Mouse (Mus musculus): Measurements from ENCODE around the gene Rnf186.

The Rnf186 gene
- long read RNA-seq, experiment 1: 0 reads
- long read RNA-seq, experiment 2: 0 reads

DNA sequence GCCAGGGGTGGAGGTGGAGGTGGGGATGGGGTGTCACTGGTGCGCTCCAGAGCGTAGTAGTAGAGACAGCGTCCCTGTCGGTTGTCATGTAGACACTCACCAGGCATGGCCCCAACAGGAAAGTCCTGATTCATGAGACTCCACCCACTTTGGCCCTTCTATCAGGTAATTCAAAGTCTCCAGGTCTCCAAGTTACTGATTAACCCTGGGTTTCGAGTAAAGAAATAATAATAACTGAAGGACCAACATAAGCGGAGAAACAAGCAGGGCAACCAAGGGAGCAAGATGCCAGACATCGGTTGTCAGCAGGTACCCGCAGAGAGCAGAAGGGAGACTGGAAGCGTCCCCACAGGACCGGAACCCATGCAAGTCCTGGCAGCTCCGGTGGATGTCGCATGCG is at the start of gene Rnf186:
Gene Rnf186 (plus strand): TSS at position 247 of the 400 bp plus-strand sequence.
- intact Hi-C loops (cut with DNase I): no loop called here

DNA sequence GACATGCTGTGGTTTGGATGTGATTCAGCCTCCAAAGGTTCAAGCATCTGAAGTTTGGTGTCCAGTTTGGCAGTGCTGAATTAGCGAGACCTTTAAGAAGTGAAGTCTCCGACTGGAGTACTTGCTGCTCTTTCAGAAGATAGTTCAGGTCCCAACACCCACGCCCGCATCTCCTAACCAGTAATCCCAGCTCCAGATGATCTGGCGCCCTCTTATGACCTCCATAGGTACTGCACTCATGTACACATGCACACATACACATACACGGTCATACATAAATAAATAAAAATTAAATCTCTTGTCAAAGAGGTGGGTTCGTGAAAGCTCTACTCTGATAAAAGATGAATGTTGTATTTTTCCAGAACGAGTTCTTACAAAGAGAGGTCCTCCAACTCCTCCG is 49.6 kb upstream of the Rnf186 start:
- intact Hi-C loops (cut with DNase I): no loop called here

DNA sequence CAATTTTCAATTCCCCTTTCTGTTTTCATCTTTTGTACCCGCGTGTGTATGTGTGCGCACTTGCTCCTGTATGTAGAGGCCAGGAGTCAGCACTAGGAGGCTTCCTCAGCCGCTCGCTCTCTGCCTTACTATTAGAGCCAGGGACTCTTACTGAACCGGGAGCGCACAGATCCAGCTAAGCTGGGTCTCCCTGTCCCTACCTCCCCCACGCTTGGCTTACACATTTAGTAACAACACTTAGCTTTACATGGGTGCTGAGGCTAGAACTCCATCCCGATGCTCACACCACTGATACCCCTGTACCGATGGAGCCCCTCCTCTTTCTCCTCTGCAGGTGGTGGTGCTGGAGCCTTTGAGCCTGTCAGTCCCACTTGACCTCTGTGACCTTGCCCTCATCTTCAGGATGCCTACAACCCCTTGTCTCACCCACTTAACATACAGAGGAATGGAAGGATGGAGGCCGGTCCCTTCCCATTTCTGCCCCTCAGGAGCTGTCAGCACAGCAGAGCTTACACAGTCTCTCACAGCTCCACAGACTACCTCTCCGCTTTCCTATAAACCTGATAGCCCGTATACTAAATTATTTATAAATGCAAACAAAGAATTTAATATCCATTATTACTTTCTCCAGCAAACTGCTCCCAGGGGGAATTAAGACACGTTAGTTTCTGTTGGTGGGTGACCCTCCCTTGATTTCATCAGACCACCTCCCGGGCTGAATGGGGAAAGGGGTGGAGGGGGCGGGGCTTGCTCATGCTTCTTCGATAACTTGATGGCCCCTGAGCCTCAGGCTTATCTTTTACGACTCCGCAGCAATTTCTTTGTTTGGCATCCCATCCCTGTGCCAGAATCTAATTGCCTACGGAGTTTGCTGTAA is 45.4 kb upstream of the Rnf186 start:
- intact Hi-C loops (cut with DNase I): loop anchor here (2.0 to 5.0 kb wide), 2 partner anchors 81 to 157 kb away; no protein-coding TSS in a partner anchor

DNA sequence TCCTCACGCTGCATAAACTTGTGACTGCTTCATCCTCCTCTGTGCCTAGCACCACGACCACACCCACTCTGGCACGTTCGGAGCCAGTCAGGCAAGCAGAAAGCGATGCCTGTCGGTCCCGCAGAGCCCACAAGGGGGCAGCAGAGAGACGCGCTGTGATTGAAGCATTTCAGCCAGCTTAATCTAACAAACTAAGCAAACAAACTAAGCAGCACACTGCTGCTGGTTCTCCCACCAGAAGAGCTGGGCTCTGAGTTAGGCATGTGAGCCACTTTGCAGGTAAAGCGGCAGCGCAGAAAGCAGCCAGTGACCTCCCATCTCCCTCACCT is 44.8 kb upstream of the Rnf186 start:
- intact Hi-C loops (cut with DNase I): loop anchor here (2.0 to 5.0 kb wide), 2 partner anchors 80 to 157 kb away; no protein-coding TSS in a partner anchor

DNA sequence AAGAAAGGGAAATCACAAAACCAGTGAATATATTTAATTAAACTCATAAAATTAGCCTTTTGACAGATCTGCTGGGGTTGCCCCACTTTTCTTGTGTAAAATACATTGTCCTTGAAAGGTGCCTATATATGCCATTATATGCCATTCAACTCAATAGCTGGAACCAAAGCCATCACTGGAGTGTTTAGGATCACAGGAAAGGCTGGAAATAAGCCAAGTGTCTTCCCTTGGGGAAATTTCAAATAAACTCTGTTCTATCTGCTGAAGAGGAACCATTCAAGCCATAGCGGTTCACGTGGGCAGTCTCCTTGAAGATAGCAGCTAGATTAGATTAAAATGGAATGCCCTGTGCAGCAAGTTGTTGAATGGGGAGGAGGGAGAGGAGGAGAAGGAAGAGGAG is 41.4 kb upstream of the Rnf186 start:
- intact Hi-C loops (cut with DNase I): no loop called here

DNA sequence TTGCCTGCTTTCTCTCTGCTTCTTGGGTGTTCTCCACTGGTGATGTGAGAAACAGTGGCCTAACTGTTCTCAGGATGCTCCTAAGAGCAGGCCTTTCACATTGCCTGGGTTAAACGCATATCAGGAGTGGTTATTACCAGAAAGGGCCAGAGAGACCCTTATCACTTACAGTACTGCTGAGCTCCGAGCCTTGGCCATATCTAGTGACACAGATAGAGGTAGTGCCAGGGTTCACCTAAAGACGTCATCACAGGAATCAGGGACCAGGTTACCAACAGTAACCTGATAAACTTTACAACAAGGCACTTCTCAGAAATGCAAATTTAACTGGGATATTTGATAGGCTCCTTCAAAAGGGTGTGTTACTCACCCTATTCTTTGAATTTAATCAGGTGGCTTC is 33.0 kb upstream of the Rnf186 start:
- intact Hi-C loops (cut with DNase I): no loop called here

DNA sequence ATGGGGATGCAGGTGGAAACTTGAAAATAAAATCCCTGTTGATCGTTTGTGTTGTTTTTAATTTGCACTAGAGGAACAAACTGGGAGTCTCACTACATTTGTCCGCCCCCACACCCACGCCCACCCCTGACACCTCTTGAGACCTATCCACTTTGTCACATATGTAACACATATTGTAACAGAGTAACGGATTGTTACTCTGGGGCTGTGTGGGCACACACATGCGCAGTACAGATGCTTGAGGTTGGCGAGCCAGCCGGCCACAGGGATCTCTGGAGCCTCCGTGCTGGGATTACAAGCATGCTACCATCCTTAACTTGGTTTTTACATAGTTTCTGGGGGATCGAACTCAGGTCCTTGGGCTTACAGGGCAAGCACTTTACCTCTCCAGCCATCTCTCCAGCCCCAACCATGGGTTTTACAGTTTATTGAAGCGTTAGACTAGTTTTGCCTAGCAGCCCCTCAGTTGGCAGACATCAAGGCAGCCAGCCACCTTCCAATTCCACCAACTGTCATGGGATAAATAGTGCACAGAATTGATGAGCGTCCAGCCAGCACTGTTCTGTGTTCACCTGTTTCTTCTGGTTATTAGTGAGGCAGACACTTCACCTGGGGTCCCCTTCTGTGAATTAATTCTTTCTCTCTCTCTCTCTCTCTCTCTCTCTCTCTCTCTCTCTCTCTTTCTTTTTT is 32.3 kb upstream of the Rnf186 start:
- intact Hi-C loops (cut with DNase I): no loop called here

DNA sequence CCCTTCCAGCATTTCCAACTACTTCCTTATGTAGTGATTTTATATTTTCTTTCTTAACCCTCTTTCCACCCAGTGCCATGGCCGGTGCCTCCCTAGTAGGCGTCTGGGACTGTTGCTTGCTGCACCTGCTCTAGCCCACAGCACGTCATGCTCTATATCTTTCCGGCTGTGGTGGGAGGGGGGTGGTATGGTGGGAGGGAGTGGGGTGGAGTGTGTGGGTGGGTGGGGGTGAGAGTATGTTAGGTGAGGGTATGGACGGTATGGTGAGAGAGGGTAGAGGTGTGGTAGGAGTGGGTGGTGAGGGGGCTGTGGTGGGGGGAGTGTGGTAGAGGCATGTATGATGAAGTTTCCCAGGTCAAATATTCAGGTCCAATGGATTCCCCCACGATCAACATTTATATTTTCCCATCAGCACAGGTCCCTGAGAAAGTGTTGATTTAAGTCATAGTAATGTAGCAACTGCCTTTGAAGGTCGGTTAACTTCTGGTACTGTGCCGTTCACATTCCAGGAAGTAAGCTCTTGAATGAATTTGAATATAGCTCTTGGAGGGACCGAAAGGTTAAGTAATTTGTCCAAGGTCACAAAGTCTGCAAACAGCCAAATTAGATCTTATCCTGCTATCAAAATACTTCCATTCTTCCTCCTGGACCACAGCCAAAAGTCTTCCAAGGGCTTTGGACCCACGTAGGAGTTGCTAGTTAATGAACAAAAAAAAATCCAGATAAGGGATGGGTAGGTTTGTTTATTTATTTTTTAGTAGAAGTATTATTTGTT is 28.2 kb upstream of the Rnf186 start:
- intact Hi-C loops (cut with DNase I): no loop called here

DNA sequence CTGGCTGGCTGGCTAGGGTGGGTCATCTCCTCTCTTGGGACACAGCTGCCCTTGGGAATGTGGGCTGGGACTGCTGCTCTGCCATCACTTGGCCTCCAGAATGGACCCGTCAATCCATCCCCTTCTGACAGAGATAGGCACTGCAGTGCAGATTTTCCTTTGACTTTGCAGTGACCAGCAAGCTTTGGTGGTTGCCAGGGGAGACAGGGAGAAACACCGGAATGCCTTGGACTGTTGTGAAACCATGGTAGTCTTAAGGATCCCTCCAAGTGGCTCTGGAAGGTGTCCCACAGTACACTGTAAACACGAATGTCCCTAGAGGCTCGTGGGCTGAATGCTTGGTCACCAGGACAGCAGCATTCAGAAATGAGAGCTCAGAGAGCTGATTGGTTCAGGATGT is 27.4 kb upstream of the Rnf186 start:
- intact Hi-C loops (cut with DNase I): no loop called here

DNA sequence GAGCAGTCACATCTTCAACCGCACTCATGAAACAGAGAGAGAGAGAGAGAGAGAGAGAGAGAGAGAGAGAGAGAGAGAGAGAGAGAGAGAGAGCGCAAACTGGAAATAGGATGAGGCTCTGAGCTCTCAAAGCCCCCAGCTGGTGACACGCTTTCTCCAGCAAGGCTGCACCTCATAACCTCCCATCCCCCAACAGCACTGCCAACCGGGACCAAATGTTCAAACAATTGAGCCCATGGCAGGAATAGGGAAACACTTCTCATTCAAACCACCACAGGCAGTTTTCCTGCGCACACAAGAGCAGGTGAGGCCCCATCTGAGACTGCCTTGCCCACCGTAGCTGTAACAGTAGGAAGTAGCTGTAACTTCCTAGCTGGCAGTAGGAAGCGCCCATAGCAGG is 25.5 kb upstream of the Rnf186 start:
- intact Hi-C loops (cut with DNase I): no loop called here

DNA sequence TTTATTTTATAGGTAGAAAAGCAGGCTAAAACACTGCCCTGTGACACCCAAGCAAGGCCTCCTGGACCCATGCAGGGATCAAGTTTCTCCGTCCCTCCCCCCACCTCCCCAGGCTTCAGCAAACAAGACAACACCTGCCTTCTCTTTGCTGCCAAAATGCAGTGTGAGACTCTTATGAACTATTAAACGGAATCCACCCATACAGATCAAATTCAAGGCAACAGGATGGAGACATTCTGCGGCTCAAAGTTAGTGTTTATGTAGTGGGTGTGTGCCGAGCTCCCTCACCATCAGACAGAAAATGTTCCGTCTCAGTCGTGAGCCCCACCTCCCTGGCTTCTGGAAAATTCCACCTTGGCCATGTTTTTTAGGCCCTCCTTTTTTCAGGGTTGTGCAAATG is 24.9 kb upstream of the Rnf186 start:
- intact Hi-C loops (cut with DNase I): no loop called here

DNA sequence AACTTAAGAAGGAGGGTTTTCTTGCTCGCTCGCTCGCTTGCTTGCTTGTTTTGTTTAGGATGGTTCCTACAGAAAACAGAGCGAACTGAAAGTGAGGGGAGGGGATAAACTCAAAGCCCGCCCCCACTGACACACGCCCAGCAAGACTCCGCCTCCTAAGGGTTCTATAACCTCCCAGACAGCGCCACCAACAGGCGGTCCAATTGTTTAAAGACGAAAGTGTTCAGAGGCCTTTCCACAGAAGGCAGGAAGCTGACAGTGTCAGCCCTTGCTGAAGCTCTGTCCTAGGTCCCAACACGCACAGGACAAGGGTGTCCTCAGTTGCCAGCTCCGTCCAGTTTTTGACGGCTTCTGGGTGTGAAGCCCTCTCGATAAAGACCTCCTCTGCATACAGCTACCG is 23.2 kb upstream of the Rnf186 start:
- intact Hi-C loops (cut with DNase I): no loop called here

DNA sequence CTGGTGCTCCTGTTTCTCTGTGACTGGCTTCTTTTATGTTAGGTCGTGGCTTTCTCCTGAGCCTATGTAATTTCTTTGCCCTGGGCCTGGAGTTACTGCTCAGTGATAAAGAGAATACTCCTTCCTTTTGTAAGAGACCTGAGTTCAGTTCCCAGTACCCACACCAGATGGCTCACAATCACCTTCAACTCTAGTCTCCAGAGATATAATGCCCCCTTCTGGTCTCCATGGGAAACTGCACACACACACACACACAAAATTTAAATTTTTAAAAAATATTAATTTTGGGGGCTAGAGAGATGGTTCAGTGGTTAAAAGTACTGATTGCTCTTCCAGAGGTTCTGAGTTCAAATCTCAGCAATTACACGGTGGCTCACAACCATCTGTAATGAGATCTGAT is 18.7 kb upstream of the Rnf186 start:
- intact Hi-C loops (cut with DNase I): no loop called here

DNA sequence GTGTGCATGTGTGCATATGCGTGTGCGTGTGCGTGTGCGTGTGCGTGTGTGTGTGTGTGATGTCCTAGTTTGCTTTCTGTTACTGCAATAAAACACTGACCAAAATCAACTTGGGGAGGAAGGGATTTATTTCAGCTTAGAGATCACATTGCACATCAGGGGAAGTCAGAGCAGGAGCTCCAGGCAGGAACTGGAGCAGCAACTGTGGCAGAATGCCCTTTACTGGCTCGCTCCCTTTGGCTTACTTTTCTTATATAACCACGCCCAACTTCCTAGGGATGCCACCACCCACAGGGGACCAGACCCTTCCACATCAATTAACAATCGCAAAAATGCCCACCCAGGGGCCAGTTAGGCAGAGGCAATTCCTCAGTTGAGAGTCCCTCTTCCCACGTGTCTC is 8.3 kb upstream of the Rnf186 start:
- intact Hi-C loops (cut with DNase I): no loop called here

DNA sequence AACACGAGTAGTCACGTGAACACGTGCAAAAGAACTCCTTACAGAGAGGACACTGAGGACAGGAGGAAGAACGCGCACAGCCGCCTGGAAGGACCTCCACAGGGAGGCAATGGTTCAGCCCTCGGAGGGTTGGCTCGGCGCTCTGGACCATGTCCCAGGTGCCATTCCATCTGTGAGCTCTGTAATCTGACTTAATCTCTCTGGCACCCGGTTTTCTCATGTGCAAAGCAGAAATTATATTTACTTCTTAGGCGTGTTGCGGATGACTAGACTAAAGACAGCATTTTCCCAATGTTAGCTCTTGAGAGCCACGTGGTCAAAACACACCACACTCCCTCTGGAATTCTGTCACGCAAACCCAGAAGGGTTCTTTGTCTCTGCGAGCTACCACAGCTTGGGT is 7.8 kb upstream of the Rnf186 start:
- intact Hi-C loops (cut with DNase I): no loop called here

DNA sequence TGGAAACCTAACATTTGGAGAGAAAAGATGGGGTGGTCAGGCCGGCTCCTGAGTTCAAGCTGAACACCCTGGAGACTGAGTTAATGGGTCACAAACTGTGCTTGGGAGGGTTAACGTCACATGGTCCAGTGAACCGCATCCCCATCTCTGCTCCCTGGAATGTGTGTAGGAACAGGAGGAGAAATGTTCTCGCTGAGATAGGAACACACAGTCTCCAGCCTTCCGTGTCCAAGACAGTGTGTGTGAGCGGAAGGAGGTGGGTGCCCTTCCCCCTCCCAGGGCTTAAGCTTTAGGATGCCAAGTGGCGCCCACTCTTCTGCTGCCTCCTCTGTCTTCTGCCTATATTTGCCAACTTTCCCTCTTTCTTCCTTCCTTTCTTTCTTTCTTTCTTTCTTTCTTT is 7.0 kb upstream of the Rnf186 start:
- intact Hi-C loops (cut with DNase I): no loop called here

DNA sequence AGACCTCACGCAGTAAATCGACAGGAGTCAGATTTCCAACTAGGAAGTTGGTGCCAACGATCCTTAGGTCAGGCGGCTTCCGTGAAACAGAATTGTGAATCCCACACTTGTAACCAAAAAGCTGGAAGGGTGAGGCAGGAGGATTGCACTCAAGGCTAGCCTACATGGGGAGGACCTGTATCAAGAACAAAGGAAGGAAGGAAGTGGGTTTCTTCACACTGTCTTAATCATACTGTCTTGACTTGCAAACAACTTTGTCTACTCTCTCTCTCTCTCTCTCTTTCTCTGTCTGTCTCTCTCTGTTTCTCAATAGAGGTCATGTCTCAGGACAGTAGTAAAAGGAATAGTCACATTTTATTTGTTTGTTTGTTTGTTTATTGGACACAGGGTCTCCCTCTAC is 4.2 kb upstream of the Rnf186 start:
- intact Hi-C loops (cut with DNase I): no loop called here

DNA sequence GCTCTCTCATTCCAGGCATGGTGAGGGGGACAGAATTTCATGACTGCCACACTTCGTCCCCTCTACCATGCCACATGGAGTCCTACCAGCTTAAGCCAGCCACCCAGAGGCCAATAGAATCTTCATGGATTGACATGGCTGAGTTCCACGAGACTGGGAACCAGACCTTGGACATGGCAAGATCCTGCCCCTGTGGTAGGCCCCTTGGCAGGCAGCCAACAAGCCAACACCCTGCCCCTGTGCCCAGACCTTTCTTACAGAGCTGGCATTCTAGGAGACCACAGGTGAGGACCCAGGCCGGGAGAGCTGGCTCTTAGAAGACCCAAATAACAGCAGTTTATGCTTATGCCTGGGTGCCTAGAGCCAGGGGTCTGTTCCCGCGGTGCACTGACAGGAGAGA is 1.0 kb upstream of the Rnf186 start:
- intact Hi-C loops (cut with DNase I): no loop called here

DNA sequence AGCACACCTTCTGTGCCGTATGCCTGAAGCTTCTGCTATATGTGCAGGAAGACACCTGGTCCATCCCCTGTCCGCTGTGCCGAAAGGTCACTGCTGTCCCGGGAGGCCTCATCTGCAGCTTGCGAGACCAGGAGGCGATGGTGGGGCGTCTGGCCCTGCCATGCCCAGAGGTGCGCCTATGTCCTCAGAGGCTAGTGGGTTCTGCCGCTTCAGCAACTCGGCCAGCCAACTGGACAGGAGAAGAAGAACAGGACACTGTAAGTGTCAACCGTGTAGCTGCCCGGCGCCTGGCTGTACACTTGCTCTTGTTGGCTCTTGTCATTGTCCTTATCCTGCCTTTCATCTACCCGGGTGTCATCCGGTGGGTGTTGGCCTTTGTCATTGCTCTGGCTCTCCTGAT is 573 bp downstream of the Rnf186 start:
- intact Hi-C loops (cut with DNase I): no loop called here

DNA sequence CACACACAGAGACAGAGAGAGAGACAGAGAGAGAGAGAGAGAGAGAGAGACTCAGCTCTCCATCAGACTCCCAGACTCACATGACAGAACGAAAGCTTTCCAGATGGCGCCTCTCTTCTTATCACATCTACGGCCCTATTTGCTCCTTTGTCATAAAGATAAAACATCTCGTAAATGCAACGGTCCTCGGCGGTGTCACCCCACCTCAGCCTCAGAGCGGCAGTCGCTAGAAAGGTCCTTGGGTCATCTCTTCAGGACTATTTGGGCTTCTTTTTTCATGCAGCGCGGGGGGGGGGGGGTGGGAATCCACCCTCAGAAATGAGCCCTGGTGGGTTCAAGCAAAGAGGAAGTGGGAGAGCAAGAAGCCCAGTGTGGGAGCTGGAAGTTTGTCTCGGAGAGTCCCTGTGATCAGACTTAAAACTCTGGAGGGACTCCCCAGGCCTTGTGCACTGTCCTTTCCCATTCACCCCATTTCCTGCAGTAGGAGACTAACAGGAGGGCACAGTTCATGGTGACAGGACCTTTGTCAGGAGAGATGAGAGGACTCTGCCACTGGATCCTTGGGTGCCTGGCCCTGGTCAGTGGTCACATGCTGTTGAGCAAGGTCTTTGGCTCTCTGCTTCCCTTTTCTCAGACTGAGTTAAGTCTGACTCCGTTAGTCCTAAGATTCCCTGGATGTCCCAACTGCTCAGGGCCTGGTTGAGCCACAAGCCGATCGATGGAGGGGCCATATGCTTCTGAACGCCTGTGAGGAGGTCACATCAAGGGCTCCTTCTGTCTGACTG is 2.1 kb downstream of the Rnf186 start:
- intact Hi-C loops (cut with DNase I): no loop called here

DNA sequence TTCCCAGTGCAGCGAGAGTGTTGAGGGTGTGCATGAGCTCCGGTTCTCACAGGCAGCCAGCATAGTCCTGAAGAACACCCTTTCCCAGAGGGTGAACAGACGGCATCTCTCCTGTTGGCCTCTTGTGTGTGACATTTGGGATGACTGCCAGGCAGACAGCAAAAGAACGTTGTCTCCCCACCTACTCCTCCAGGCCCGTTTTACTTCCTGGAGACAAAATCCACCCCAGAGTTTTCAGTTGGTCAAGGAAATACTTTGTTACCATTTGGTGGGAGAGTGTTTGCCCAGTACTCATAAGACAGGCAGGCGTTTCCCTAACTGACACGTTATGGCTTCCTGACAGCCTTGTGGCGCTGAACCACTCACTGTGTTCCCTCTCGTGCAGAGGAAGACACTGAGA is 2.8 kb downstream of the Rnf186 start:
- intact Hi-C loops (cut with DNase I): no loop called here

All from adrenal gland (tissue).